Mouse (Mus musculus): Measurements from ENCODE around the gene Fen1. TPM values are rescaled to one million over a fixed set of nuclear protein-coding genes. Genes with fewer than 3 reads are reported as not detected.
"Not testable (repeated sequence)": the region's sequence is repeated elsewhere in the genome, so short reads cannot be mapped to it uniquely, and the experiment has no call there.

Gene Fen1
- polyA plus RNA-seq, 1 experiment = not detected

- Histone ChIP-seq H3K27ac (ENCODE audit: insufficient read depth, low read depth, low read length) (no peak overlapping the region), H3K4me1 (ENCODE audit: control insufficient read depth, insufficient read depth, low read length) (peaks cover 10% of the 10 kb centered on the region), H3K4me3 (ENCODE audit: insufficient read depth, low read depth, low read length) (no peak overlapping the region)
- 27% methylated on average over 7 of the region's 7 CpGs for WGBS
- no peak for TF ChIP-seq CTCF (IDR thresholded peaks at IDR 0.05; ENCODE audit: insufficient read depth, low read depth, low read length)
- TF ChIP-seq POLR2A (IDR thresholded peaks at IDR 0.05; ENCODE audit: insufficient read depth, low read depth, low read length) = no peak
Observed at GRCm38 (mm10) chr19:10181225-10181624, 22.7 kb downstream of the Fen1 start.

GRCm38 (mm10) chr19:10176941-10177372, 27.0 kb downstream of the Fen1 start:
- 77% methylated on average over 7 of the region's 7 CpGs for WGBS
- Histone ChIP-seq H3K4me1 (ENCODE audit: control insufficient read depth, insufficient read depth, low read length) (no peaks in the 10 kb centered on the region; the same call in 1 of the 2 replicates), H3K27ac (ENCODE audit: insufficient read depth, low read depth, low read length) (no peak overlapping the region), H3K4me3 (ENCODE audit: insufficient read depth, low read depth, low read length) (no peak overlapping the region)
- TF ChIP-seq CTCF (IDR thresholded peaks at IDR 0.05; ENCODE audit: insufficient read depth, low read depth, low read length) (no peak), POLR2A (IDR thresholded peaks at IDR 0.05; ENCODE audit: insufficient read depth, low read depth, low read length) (no peak)

- 92% methylated on average over 1 of the region's 1 CpGs for WGBS
- TF ChIP-seq POLR2A (IDR thresholded peaks at IDR 0.05; ENCODE audit: insufficient read depth, low read depth, low read length) (no peak), CTCF (IDR thresholded peaks at IDR 0.05; ENCODE audit: insufficient read depth, low read depth, low read length) (no peak)
- no peak overlapping the region for H3K4me3 ChIP-seq (ENCODE audit: insufficient read depth, low read depth, low read length)
Observed at GRCm38 (mm10) chr19:10176477-10176876, 27.5 kb downstream of the Fen1 start.

GRCm38 (mm10) chr19:10174956-10175355, 29.0 kb downstream of the Fen1 start:
- 83% methylated on average over 4 of the region's 4 CpGs for WGBS
- no peak overlapping the region for H3K27ac ChIP-seq (ENCODE audit: insufficient read depth, low read depth, low read length)
- H3K4me3 ChIP-seq (ENCODE audit: insufficient read depth, low read depth, low read length) = no peak overlapping the region
- no peak for TF ChIP-seq CTCF (IDR thresholded peaks at IDR 0.05; ENCODE audit: insufficient read depth, low read depth, low read length)
- no peak for TF ChIP-seq POLR2A (IDR thresholded peaks at IDR 0.05; ENCODE audit: insufficient read depth, low read depth, low read length)
- H3K4me1 ChIP-seq (ENCODE audit: control insufficient read depth, insufficient read depth, low read length) = no peaks in the 10 kb centered on the region

More at GRCm38 (mm10) chr19:10176477-10176876, 27.5 kb downstream of the Fen1 start:
- Histone ChIP-seq H3K4me1 (ENCODE audit: control insufficient read depth, insufficient read depth, low read length) (no peaks in the 10 kb centered on the region; the same call in 1 of the 2 replicates), H3K27ac (ENCODE audit: insufficient read depth, low read depth, low read length) (no peak overlapping the region)

GRCm38 (mm10) chr19:10173844-10174539, 30.0 kb downstream of the Fen1 start:
- no peak overlapping the region for H3K4me3 ChIP-seq (ENCODE audit: insufficient read depth, low read depth, low read length)
- H3K27ac ChIP-seq (ENCODE audit: insufficient read depth, low read depth, low read length) = no peak overlapping the region
- TF ChIP-seq POLR2A (IDR thresholded peaks at IDR 0.05; ENCODE audit: insufficient read depth, low read depth, low read length) (no peak), CTCF (IDR thresholded peaks at IDR 0.05; ENCODE audit: insufficient read depth, low read depth, low read length) (no peak)
- WGBS = 90% methylated on average over 7 of the region's 7 CpGs
- H3K4me1 ChIP-seq (ENCODE audit: control insufficient read depth, insufficient read depth, low read length) = no peaks in the 10 kb centered on the region

GRCm38 (mm10) chr19:10173116-10173718, 30.8 kb downstream of the Fen1 start:
- TF ChIP-seq POLR2A (IDR thresholded peaks at IDR 0.05; ENCODE audit: insufficient read depth, low read depth, low read length) = no peak
- WGBS = 87% methylated on average over 5 of the region's 5 CpGs
- H3K4me1 ChIP-seq (ENCODE audit: control insufficient read depth, insufficient read depth, low read length) = no peaks in the 10 kb centered on the region
- H3K4me3 ChIP-seq (ENCODE audit: insufficient read depth, low read depth, low read length) = no peak overlapping the region
- no peak overlapping the region for H3K27ac ChIP-seq (ENCODE audit: insufficient read depth, low read depth, low read length)

GRCm38 (mm10) chr19:10171846-10172245, 32.1 kb downstream of the Fen1 start:
- Histone ChIP-seq H3K4me1 (ENCODE audit: control insufficient read depth, insufficient read depth, low read length) (no peaks in the 10 kb centered on the region), H3K27ac (ENCODE audit: insufficient read depth, low read depth, low read length) (no peak overlapping the region), H3K4me3 (ENCODE audit: insufficient read depth, low read depth, low read length) (no peak overlapping the region)
- TF ChIP-seq CTCF (IDR thresholded peaks at IDR 0.05; ENCODE audit: insufficient read depth, low read depth, low read length) (no peak), POLR2A (IDR thresholded peaks at IDR 0.05; ENCODE audit: insufficient read depth, low read depth, low read length) (no peak)

GRCm38 (mm10) chr19:10171359-10171758, 32.6 kb downstream of the Fen1 start:
- 68% methylated on average over 7 of the region's 7 CpGs for WGBS
- TF ChIP-seq CTCF (IDR thresholded peaks at IDR 0.05; ENCODE audit: insufficient read depth, low read depth, low read length) = no peak
- TF ChIP-seq POLR2A (IDR thresholded peaks at IDR 0.05; ENCODE audit: insufficient read depth, low read depth, low read length) = no peak

GRCm38 (mm10) chr19:10170466-10170865, 33.5 kb downstream of the Fen1 start:
- TF ChIP-seq POLR2A (IDR thresholded peaks at IDR 0.05; ENCODE audit: insufficient read depth, low read depth, low read length) (no peak), CTCF (IDR thresholded peaks at IDR 0.05; ENCODE audit: insufficient read depth, low read depth, low read length) (no peak)
- 44% methylated on average over 1 of the region's 1 CpGs for WGBS
- Histone ChIP-seq H3K4me3 (ENCODE audit: insufficient read depth, low read depth, low read length) (no peak overlapping the region), H3K4me1 (ENCODE audit: control insufficient read depth, insufficient read depth, low read length) (no peaks in the 10 kb centered on the region), H3K27ac (ENCODE audit: insufficient read depth, low read depth, low read length) (no peak overlapping the region)

More at GRCm38 (mm10) chr19:10171359-10171758, 32.6 kb downstream of the Fen1 start:
- H3K4me1 ChIP-seq (ENCODE audit: control insufficient read depth, insufficient read depth, low read length) = no peaks in the 10 kb centered on the region
- no peak overlapping the region for H3K4me3 ChIP-seq (ENCODE audit: insufficient read depth, low read depth, low read length)
- H3K27ac ChIP-seq (ENCODE audit: insufficient read depth, low read depth, low read length) = no peak overlapping the region

- H3K4me3 ChIP-seq (ENCODE audit: insufficient read depth, low read depth, low read length); H3K27ac ChIP-seq (ENCODE audit: insufficient read depth, low read depth, low read length); H3K4me1 ChIP-seq (ENCODE audit: control insufficient read depth, insufficient read depth, low read length): not testable (repeated sequence)
- 87% methylated on average over 3 of the region's 3 CpGs for WGBS
Observed at GRCm38 (mm10) chr19:10169692-10170330, 34.2 kb downstream of the Fen1 start.

Data from olfactory bulb, adult 2 months (tissue).